Mouse (Mus musculus): ENCODE results near the gene Poln.

DNA sequence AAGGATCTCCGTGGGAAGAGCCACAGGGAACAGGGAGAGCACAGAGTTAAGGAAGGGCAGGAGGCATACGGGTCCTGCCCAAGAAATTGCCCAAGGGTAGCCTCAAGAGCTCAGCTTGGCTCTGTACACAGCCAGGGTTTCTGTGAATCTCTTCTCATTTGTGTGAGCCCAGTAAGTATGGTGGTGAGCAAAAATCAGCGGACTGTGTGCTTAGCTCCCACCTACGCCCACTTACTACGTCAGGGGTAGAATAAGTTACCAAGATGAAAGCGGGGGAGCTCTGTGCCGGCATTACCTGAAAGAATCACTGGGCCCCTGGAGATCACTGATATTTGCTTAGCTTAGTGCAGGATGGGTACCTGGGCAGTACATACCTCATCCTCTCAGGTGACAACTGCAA is 46.8 kb upstream of the Poln start:
- TF ChIP-seq CTCF (IDR thresholded peaks at IDR 0.05; ENCODE audit: borderline replicate concordance, control insufficient read depth, extremely low read depth, insufficient read depth, low read length, poor library complexity) = no peak
- TF ChIP-seq POLR2A (IDR thresholded peaks at IDR 0.05; ENCODE audit: control insufficient read depth, extremely low read depth, insufficient read depth, low read length, poor library complexity) = no peak
